Mouse (Mus musculus): Measurements from ENCODE around the gene Ccdc151. TPM values are rescaled to one million over a fixed set of nuclear protein-coding genes. Genes with fewer than 3 reads are reported as not detected.

Gene Ccdc151
- polyA plus RNA-seq (2016; fragmentation: Nextera tagmentation; extraction: Ambion mirVana): 4.1 and 4.7 TPM in 2 replicates

DNA sequence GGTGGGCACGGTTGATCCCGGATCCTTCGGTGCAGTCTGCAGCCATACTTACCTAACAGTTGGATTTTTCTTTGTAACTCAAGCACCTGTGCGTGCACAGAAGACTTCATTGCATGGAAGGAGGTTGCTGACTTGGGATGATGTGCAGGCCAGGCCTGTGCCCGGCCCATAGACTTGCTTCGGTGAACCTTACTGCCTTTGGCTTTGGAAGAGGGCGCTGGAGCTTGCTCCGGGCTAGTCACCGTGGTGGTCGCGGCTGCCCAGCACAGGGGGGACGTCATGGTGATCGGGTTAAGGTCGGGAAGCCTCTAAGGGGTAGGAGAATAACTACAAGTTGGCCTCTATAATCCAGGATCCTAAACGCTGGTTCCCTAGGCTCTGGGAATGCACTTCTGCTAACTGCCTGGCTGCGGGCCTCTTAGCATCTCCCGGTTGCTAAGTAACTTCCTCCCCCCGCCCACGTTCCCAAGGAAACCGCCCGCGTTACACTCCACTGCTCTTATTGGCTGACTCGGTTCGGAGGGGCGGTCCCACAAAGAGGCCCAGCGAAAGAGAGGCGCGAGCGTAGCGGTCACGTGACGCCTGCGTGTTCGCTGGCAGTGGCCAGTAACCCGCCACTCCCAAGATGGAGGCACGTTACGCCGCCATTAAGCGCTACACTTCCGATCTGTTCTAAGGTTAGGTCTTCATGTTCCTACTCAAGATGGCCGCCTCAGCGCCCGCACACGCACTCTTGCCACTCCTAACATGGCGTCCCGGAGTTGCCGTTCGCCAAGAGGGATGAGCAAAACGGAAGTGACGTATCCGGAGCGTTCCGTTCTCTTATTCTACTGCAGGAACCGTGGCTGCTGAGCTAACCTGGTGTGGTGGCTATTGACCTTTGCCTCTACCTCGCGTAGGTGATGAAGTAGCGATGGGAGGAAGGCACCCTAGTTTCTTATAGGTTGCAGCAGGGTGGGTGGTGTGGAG, at the start of gene Ccdc151, which contains the start of gene Prkcsh:
Gene Ccdc151, minus strand, starts transcription at position 441 of the 969 bp plus-strand sequence.
Gene Prkcsh, plus strand, starts transcription at position 613 of the 969 bp plus-strand sequence.
- Histone ChIP-seq H3K27ac (peak within 1 kb of the TSS; percentile 76), H3K36me3 (peaks cover 34% of the 10 kb centered on the region), H3K4me3 (peak within 1 kb of the TSS; percentile 65), H3K9ac (peak within 1 kb of the TSS; percentile 71), H3K27me3 (no peaks in the 10 kb centered on the region), H3K9me3 (replicated peaks) (no peaks in the 10 kb centered on the region), H3K4me2 (replicated peaks) (peak within 1 kb of the TSS; percentile 72), H3K4me1 (peaks cover 31% of the 10 kb centered on the region)
- 5% methylated on average over 57 of the region's 57 CpGs for WGBS
- peak; percentile 99 for ATAC-seq (ENCODE audit: low FRiP score)

DNA sequence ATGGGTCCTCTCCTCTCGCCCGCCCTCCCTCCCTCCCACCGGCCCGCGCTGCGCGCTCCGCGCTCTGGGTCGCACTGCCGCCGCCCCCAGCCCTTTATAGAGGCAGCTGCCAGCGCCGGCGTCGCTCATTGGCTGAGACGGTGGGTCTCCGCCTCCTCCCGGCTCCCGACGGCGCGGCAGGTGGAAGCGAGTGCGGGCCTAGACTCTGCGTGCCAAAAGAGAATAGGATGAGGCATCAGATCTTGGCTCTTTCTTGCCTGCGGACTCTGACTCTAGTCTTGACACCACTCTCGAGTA, 49.5 kb upstream of the Ccdc151 start, which contains the start of gene Elavl3:
Gene Elavl3, minus strand, starts transcription at position 66 of the 297 bp plus-strand sequence.
- under 1% methylated on average over 17 of the region's 28 CpGs for WGBS
- Histone ChIP-seq H3K9me3 (replicated peaks) (no peaks in the 10 kb centered on the region), H3K9ac (peak within 1 kb of the TSS; percentile 97), H3K27me3 (peaks cover 49% of the 10 kb centered on the region), H3K4me3 (peak within 1 kb of the TSS; percentile 89), H3K4me1 (peaks cover 42% of the 10 kb centered on the region), H3K27ac (peak within 1 kb of the TSS; percentile 94), H3K4me2 (replicated peaks) (peak within 1 kb of the TSS; percentile 69), H3K36me3 (peaks cover 6% of the 10 kb centered on the region; the same call in 1 of the 2 replicates)
- ATAC-seq (ENCODE audit: low FRiP score): peak; percentile 67

DNA sequence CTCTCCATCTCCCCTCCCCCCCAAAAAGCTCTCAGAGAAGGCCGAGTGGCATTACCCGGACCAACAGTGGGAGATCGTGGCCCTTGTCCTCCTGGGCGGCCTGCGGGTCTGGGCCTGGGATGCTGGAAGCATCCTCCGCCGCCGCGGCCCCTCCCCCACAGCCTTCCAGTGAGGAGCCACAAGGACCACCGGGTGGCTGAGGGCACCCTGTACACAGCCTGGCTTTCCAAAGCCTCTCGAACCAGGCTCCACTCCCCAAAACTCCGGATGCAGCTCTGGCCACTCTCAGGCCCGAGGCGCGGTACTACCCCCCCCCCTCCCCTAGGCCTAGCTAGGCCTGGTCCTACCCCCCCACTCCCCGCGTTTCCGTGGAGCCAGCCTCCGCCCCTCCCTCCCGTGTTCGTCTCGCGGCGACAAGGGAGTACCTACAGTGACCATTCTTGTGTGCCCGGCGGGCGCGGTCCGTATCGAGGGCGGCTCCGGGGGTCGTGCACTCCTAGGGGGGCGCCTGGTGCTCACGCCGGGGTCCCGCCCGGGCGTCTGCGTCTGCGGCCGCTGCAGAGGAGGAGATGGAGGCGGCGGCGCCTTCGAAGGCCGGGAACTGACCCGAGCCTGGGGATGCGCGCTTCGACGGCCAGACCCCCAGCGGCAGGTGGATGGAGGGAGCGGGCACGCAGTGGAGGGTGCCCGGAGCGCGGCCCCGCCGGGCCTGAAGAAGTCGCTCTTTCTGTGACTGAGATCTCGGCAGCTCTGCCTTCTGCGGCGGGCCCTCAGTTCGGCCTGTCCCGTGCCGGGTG, 48.9 kb upstream of the Ccdc151 start:
- Histone ChIP-seq H3K4me3 (peak overlapping the region; percentile 89), H3K27me3 (peaks cover 49% of the 10 kb centered on the region), H3K9ac (peak overlapping the region; percentile 97), H3K4me1 (peaks cover 43% of the 10 kb centered on the region), H3K9me3 (replicated peaks) (no peaks in the 10 kb centered on the region), H3K27ac (peak overlapping the region; percentile 94), H3K4me2 (replicated peaks) (peak overlapping the region; percentile 69), H3K36me3 (0 out of 2 replicates have a peak, but pooled peaks cover under 1% of the 10 kb centered on the region)
- 2% methylated on average over 54 of the region's 67 CpGs for WGBS
- ATAC-seq (ENCODE audit: low FRiP score): peak; percentile 44

DNA sequence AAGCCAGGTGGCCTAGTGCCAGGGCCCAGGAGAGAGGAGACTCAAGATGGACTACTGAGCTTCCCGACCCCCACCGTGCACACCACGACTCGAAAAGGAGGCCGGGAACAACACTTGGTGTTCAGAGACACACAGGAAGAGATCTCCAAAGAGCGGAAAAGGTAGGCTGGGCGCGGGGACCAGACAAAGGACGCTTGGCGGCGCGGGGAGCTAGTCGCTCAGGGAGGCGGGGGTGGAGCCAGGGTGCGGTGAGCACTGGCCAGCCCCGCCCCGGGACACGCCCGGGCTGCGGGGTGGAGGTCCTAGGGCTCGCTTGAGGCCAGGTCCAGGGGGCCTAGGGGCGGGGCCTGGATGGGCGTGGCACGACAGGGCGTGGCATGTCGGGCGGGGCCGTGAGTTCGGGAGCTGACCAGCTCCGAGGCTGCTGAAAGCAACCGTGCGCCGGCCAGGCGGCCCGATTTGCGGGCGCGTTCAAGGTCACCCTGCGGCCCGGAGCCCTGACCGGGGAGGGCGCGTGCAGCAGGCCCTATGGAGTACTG, 48.0 kb upstream of the Ccdc151 start:
- no peaks in the 10 kb centered on the region for H3K36me3 ChIP-seq
- peak overlapping the region; percentile 89 for H3K4me3 ChIP-seq
- H3K9ac ChIP-seq: peak overlapping the region; percentile 97
- peak overlapping the region; percentile 94 for H3K27ac ChIP-seq
- H3K4me1 ChIP-seq: peaks cover 43% of the 10 kb centered on the region
- peaks cover 41% of the 10 kb centered on the region for H3K27me3 ChIP-seq
- peak; percentile 55 for ATAC-seq (ENCODE audit: low FRiP score)
- H3K9me3 ChIP-seq (replicated peaks): no peaks in the 10 kb centered on the region
- under 1% methylated on average over 43 of the region's 43 CpGs for WGBS
- H3K4me2 ChIP-seq (replicated peaks): peak overlapping the region; percentile 69

DNA sequence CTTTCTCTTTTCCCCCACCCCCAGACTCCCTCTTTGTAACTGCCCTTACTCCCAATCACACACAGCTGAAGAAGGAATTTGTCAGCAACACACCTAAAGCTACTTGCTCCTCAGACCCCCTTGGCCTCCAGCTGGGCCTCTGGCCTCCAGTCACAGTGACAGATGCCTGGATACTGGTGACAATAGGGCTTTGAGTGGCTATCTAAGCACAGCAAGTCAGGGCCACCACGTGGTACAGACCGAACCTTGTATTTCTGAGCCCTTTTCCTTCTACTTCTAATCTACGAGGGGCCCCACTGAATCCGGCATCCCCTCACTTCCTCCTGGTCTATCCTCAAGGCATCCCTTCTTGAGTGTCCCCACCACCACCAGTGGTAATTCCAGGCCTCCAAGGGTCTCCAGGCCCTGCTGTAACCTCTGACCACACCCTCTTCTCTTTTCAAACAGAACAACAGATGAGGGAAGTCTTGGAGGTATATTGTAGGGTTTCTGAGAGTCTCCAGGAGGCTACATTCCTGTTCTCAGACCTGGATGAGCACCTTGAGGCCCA, 47.4 kb upstream of the Ccdc151 start:
- Histone ChIP-seq H3K4me1 (peaks cover 41% of the 10 kb centered on the region), H3K9ac (peak overlapping the region; percentile 97), H3K27me3 (peaks cover 37% of the 10 kb centered on the region), H3K4me2 (replicated peaks) (peak overlapping the region; percentile 69), H3K36me3 (no peaks in the 10 kb centered on the region), H3K9me3 (replicated peaks) (no peaks in the 10 kb centered on the region), H3K4me3 (peak overlapping the region; percentile 89), H3K27ac (peak overlapping the region; percentile 94)
- WGBS: 27% methylated on average over 4 of the region's 4 CpGs
- 0 out of 2 replicates have a peak, but pooled peaks have one; percentile 2 for ATAC-seq (ENCODE audit: low FRiP score)

DNA sequence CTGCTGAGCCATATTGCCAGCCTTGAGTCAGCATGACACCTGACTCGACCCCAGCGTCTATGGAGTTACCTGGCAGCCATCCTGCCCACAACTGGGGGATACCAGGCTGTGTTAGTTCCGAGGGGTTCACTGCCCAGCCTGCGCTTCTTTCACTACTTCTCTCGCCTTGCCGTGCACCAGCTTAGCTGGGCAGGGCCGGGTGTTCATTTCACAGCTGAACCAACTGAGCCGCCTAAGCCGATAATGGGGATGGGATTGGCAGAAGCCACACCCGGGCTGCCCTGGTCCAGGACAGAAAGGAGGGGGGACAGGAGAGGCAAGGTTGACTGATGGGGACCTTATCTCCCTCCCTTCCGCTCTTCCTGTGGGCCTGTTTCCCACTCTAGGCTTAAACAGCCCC, 46.9 kb upstream of the Ccdc151 start:
- no peaks in the 10 kb centered on the region for H3K9me3 ChIP-seq (replicated peaks)
- H3K9ac ChIP-seq: peak overlapping the region; percentile 97
- peak overlapping the region; percentile 89 for H3K4me3 ChIP-seq
- H3K4me1 ChIP-seq: peaks cover 36% of the 10 kb centered on the region
- peak overlapping the region; percentile 94 for H3K27ac ChIP-seq
- WGBS: 62% methylated on average over 11 of the region's 11 CpGs
- H3K36me3 ChIP-seq: no peaks in the 10 kb centered on the region
- no peak for ATAC-seq (ENCODE audit: low FRiP score)
- peak overlapping the region; percentile 69 for H3K4me2 ChIP-seq (replicated peaks)
- peaks cover 37% of the 10 kb centered on the region for H3K27me3 ChIP-seq

DNA sequence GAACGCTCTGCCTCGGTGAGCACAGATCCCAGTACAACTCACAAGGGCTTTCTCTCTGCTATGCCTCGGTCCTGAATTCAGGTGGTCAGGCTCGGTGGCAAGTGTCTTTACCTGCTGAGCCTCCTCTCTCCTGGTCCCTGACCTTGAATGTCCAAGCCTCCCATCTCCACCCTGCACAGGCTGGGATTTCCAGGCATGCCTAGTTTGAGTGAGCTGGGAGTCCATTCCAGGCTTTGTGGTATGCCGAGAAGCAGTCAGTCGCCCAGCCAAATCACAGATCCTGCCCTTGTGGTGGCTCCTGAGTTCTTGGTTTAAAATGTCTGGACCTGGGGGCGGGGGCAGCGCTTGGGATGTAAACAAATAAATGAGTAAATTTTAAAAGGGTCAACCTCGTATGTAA, 44.9 kb upstream of the Ccdc151 start:
- Histone ChIP-seq H3K4me1 (peaks cover 35% of the 10 kb centered on the region), H3K9me3 (replicated peaks) (no peaks in the 10 kb centered on the region), H3K4me2 (replicated peaks) (peak overlapping the region; percentile 69), H3K9ac (peak overlapping the region; percentile 43; the same call in 1 of the 2 replicates), H3K36me3 (no peaks in the 10 kb centered on the region), H3K4me3 (peak overlapping the region; percentile 7; the same call in 1 of the 2 replicates), H3K27ac (no peak overlapping the region), H3K27me3 (peaks cover 24% of the 10 kb centered on the region)
- ATAC-seq (ENCODE audit: low FRiP score): no peak
- 64% methylated on average over 9 of the region's 9 CpGs for whole genome bisulfite sequencing

DNA sequence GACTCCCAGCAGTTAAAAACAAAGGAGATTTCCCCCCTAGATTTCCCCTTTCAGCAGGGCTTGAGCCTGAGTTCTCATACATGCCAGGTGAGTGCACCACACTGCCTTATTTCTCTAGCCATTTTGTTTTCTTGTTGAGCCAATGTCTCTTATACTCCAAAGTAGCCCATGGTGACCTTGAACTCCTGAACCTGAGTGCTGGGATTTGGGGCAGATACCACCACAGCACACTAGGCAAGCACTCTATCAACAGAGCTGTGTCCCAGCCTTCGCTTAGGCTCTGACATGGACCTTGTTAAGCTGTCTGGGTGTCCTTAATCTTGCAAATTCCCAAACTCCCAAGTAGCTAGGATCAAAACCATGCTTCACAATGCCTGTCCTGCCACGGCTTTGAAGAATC, 39.4 kb upstream of the Ccdc151 start:
- Histone ChIP-seq H3K36me3 (0 out of 2 replicates have a peak, but pooled peaks cover under 1% of the 10 kb centered on the region), H3K27ac (no peak overlapping the region), H3K9ac (no peak overlapping the region), H3K27me3 (no peaks in the 10 kb centered on the region), H3K4me3 (no peak overlapping the region), H3K9me3 (replicated peaks) (no peaks in the 10 kb centered on the region), H3K4me2 (replicated peaks) (no peak overlapping the region), H3K4me1 (peaks cover 2% of the 10 kb centered on the region)
- whole genome bisulfite sequencing: 76% methylated on average over 2 of the region's 2 CpGs
- ATAC-seq (ENCODE audit: low FRiP score): no peak

DNA sequence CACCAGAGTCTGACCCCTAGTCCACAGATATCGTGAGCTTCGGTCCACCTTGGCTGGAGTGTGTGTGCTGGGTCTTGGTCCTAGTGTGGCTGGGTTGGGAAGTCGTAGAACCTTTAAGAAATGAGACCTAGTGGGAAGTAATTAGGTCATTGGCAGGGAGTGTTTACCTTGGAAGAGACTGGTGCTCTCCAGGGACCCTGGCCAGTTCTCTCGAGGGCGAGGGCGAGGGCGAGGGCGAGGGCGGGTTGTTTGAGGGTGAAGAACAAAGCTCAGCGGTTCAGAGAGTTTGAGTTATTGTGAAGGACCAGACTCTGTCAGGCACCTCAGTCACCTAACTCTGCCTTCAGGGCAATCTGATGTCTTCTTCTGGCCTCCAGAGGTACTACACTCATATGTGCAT, 35.4 kb upstream of the Ccdc151 start:
- WGBS: 80% methylated on average over 10 of the region's 10 CpGs
- H3K4me3 ChIP-seq: no peak overlapping the region
- H3K27ac ChIP-seq: no peak overlapping the region
- H3K36me3 ChIP-seq: peaks cover 28% of the 10 kb centered on the region
- H3K9me3 ChIP-seq (replicated peaks): no peaks in the 10 kb centered on the region
- H3K27me3 ChIP-seq: no peaks in the 10 kb centered on the region
- no peak overlapping the region for H3K9ac ChIP-seq
- ATAC-seq (ENCODE audit: low FRiP score): no peak
- H3K4me1 ChIP-seq: peaks cover 30% of the 10 kb centered on the region
- no peak overlapping the region for H3K4me2 ChIP-seq (replicated peaks)

DNA sequence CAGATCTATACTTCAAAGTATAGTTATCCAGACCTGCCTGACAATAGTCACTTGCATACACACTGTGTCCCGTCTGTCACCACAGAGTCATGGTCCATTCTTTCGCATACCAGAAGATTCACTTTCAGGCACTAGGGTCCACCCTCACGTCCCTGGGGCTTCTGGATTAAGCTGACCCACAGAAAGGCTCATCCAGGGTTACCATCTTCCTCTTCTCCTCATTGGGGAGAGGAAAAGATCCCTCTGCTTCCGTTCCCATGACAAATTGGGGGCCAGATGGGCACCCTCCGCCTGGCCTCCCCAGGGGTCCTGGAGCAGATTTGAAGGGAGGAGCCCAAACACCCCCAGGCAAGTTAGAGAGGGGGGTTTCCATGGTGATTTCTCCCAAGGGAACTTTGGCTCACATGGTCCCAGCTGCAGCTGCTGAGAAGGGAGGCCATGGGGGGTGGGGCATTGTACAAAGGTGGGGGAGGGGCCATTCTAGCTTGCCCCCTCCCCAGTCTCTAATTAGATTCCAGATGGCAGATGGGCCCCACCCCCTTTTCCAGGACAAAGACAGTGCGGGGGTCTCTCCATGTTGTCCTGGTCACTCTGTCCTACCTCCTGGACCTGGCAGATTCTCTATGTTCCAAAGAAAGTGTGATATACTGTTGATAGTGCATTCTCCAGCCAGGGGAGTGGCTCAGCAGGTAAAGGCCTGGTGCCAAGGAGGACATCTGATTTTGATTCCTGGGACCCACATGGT, 33.0 kb upstream of the Ccdc151 start:
- no peak overlapping the region for H3K4me3 ChIP-seq
- peaks cover 42% of the 10 kb centered on the region for H3K36me3 ChIP-seq
- H3K4me2 ChIP-seq (replicated peaks): no peak overlapping the region
- 28% methylated on average over 6 of the region's 6 CpGs for WGBS
- H3K9ac ChIP-seq: no peak overlapping the region
- peak overlapping the region; percentile 85 for H3K27ac ChIP-seq
- peaks cover 30% of the 10 kb centered on the region for H3K4me1 ChIP-seq
- H3K9me3 ChIP-seq (replicated peaks): no peaks in the 10 kb centered on the region
- peak; percentile 82 for ATAC-seq (ENCODE audit: low FRiP score)
- no peaks in the 10 kb centered on the region for H3K27me3 ChIP-seq

DNA sequence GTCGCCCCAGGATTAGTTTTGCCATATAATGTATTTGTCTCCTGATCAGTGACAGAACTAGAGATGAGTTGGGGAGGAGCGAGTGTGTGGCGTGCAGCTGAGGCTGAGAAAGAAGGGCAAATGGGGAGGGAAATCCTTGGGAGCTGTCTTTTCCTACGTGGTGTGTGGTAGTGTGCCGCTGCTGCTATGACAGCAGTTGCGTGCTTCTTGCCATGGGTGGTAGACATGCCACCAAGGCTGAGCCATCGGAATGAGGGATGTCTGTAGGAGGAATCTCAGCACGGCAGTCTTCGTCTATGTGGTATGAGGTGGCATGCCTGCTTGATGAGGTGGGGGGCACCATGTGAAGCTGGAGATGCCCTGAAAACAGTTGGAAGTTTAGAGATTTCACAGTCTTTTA, 28.0 kb upstream of the Ccdc151 start:
- Histone ChIP-seq H3K27me3 (no peaks in the 10 kb centered on the region), H3K4me3 (no peak overlapping the region), H3K9me3 (replicated peaks) (no peaks in the 10 kb centered on the region), H3K36me3 (peaks cover 71% of the 10 kb centered on the region), H3K27ac (no peak overlapping the region), H3K4me1 (peaks cover 38% of the 10 kb centered on the region), H3K9ac (no peak overlapping the region), H3K4me2 (replicated peaks) (no peak overlapping the region)
- 91% methylated on average over 9 of the region's 9 CpGs for WGBS
- no peak for ATAC-seq (ENCODE audit: low FRiP score)
